Mouse (Mus musculus) kidney, embryonic 16.5 days (tissue): ENCODE measurements around the gene Ankrd34c. TPM values are rescaled to one million over a fixed set of nuclear protein-coding genes. Genes with fewer than 3 reads are reported as not detected.
A peak's percentile ranks its signal among the peaks of the same experiment; 100 is the strongest.

Experiments used
- ATAC-seq: fragments of 200-750 bp; cut with Nextera tagmentation; 2 replicates; pipeline ENCODE4 v1.8.0; 2017; ENCODE audit warnings: moderate TSS enrichment; ENCODE audit not compliant: low FRiP score, low TSS enrichment
- H3K27ac ChIP-seq: fragments of 300-500 bp; sonication (generic); 2 replicates; pipeline ENCODE4 v1.5.1; 2014; ENCODE audit warnings: low read length
- H3K27me3 ChIP-seq: fragments of 300-500 bp; sonication (generic); 2 replicates; pipeline ENCODE4 v1.6.1; 2014; ENCODE audit warnings: low read length, control low read depth, mixed read lengths; ENCODE audit not compliant: insufficient read depth
- H3K36me3 ChIP-seq: fragments of 300-500 bp; sonication (generic); 2 replicates; pipeline ENCODE4 v1.6.1; 2014; ENCODE audit warnings: low read length, control low read depth, mixed read lengths; ENCODE audit not compliant: insufficient read depth
- H3K4me1 ChIP-seq: fragments of 300-500 bp; sonication (generic); 2 replicates; pipeline ENCODE4 v1.6.1; 2014; ENCODE audit warnings: low read length, control low read depth, mixed read lengths; ENCODE audit not compliant: insufficient read depth
- H3K4me2 ChIP-seq: fragments of 300-500 bp; sonication (generic); replicated peaks from 2 replicates; pipeline ENCODE4 v1.6.1; 2014; ENCODE audit warnings: low read depth, low read length
- H3K4me3 ChIP-seq: fragments of 300-500 bp; sonication (generic); 2 replicates; pipeline ENCODE4 v1.5.1; 2014; ENCODE audit warnings: mild to moderate bottlenecking, low read length
- H3K9ac ChIP-seq: fragments of 300-500 bp; sonication (generic); replicated peaks from 2 replicates; pipeline ENCODE4 v1.6.1; 2014; ENCODE audit warnings: low read length
- H3K9me3 ChIP-seq: fragments of 300-500 bp; sonication (generic); 2 replicates; pipeline ENCODE4 v1.6.1; 2016; ENCODE audit warnings: low read length, control low read depth
- WGBS: fragments of 180-500 bp; shearing (Covaris S2); extraction: QIAGEN DNeasy Blood & Tissue Kit; methylation state at CpG from one replicate; pipeline ENCODE4 v1.1.7; 2014; 5-methylcytosine and 5-hydroxymethylcytosine counted together
- polyA plus RNA-seq: library from polyadenylated mRNA; unstranded; fragments of >200 nt; fragmentation: Nextera tagmentation; extraction: Ambion mirVana; gene quantifications from 2 replicates; pipeline ENCODE4 v1.2.1, GENCODE M21; 2015

Gene Ankrd34c
- polyA plus RNA-seq, 1 experiment from 2014 or later, result not detected

GRCm38 (mm10) chr9:89737888-89738287, 387 bp downstream of the Ankrd34c start:
- peaks cover 9% of the 10 kb centered on the region for H3K27me3 ChIP-seq
- ATAC-seq, result no peak
- H3K9ac ChIP-seq, result no peak overlapping the region
- H3K4me1 ChIP-seq, result no peaks in the 10 kb centered on the region
- no peaks in the 10 kb centered on the region for H3K36me3 ChIP-seq
- WGBS, result 9% methylated on average over 6 of the region's 6 CpGs
- no peak overlapping the region for H3K4me3 ChIP-seq
- no peak overlapping the region for H3K27ac ChIP-seq
- H3K4me2 ChIP-seq, result no peak overlapping the region
- no peaks in the 10 kb centered on the region for H3K9me3 ChIP-seq

- ATAC-seq, result peak; percentile 87; the same call in 1 of the 2 replicates
- no peaks in the 10 kb centered on the region for H3K36me3 ChIP-seq
- no peak overlapping the region for H3K4me2 ChIP-seq
- peaks cover 9% of the 10 kb centered on the region for H3K27me3 ChIP-seq
- no peak overlapping the region for H3K27ac ChIP-seq
- no peaks in the 10 kb centered on the region for H3K4me1 ChIP-seq
- no peak overlapping the region for H3K9ac ChIP-seq
- H3K4me3 ChIP-seq, result no peak overlapping the region
- H3K9me3 ChIP-seq, result no peaks in the 10 kb centered on the region
- WGBS, result 8% methylated on average over 20 of the region's 20 CpGs
Observed at GRCm38 (mm10) chr9:89736932-89737705, 1.2 kb downstream of the Ankrd34c start.

DNA sequence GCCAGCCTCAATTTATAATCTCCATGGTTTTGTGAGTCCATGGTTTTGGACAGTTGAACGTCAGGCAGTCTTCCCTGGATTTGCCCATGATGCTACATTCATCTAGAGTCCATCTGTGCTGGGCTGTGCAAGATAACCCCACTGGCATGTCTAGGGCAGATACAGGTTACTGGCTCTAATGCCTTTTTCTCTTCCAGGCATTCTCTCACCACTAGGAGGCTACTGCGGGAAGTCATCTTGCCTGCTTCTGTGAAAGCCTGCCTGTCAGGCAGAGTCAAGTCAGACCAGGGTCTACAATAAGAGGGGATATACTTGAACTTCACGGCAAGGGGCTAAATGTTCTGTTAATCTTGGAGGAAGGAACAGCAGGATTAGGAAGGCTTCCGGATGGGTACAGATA, 31.4 kb downstream of the Ankrd34c start:
- H3K4me2 ChIP-seq, result no peak overlapping the region
- no peaks in the 10 kb centered on the region for H3K36me3 ChIP-seq
- no peak overlapping the region for H3K27ac ChIP-seq
- H3K9ac ChIP-seq, result no peak overlapping the region
- WGBS, result 32% methylated on average over 4 of the region's 4 CpGs
- ATAC-seq, result no peak
- no peaks in the 10 kb centered on the region for H3K9me3 ChIP-seq
- H3K4me3 ChIP-seq, result no peak overlapping the region
- peaks cover 7% of the 10 kb centered on the region for H3K4me1 ChIP-seq
- no peaks in the 10 kb centered on the region for H3K27me3 ChIP-seq

DNA sequence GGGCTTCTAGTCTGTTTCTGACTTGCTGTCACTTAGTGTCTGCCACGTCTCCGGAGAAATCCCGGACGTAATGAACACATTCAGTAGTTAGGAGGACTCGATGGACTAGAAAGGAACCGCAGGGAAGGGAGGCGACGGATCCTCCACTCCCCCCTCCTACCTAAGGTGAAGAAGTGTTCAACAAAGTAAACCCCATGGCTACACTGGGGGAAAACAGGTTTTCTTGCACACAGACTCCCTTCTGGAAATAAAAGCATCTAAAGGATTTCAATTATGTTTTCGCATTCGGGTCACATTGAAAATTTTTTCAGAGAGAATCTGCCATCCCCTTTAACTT, 33.1 kb downstream of the Ankrd34c start:
- Histone ChIP-seq H3K27ac (peak overlapping the region; percentile 75), H3K9ac (peak overlapping the region; percentile 89), H3K27me3 (no peaks in the 10 kb centered on the region), H3K4me2 (peak overlapping the region; percentile 94), H3K4me3 (peak overlapping the region; percentile 73), H3K4me1 (peaks cover 7% of the 10 kb centered on the region), H3K36me3 (peaks cover 2% of the 10 kb centered on the region; the same call in 1 of the 2 replicates), H3K9me3 (no peaks in the 10 kb centered on the region)
- 10% methylated on average over 10 of the region's 10 CpGs for WGBS
- no peak; the same call in 1 of the 2 replicates for ATAC-seq

DNA sequence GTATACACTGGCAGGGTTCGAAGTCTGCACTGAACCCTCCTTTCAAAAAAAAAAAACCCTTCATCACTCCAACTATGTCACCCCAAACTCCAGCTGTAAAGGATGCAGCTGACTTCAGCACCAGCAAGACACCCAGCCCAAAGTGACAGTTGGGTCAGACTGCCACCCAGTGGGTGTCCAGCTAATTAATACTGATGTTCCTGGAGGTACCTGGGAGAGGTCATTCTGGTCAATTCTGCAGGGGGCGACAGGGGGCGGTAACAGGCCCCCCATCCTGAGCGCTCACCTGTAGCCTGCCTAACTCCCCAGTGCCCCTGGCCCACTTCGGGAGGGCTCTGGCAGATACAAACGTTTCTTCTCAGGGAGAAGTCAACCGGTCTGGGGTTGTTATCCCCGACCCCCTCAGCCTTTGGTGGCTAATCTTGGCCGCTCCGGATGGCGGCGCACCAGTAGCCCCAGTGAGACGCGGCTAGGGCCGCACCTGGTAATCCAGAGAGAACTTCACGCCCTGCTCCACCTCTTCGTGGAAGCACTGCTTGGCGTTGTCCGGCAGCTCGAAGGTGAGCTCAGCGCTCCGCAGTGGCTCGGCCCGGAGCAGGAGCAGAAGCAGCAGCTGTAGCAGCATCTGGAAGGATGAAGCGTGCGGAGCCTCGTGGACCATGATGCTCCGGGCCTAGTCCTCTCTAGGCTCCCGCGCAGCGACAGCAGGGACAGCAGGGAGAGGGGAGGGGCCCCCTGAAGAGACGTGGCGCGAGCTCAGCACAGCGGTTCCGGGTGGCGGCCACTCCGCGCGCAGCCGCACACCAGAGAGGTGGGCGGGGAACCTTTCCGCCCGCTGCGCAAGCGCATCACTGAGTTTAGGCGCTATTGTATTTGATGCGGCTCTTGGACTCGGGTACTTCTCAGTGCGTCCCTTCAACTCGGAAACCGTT, 33.7 kb downstream of the Ankrd34c start, which contains the start of gene Tmed3:
Gene Tmed3 (minus strand): TSS at position 804 of the 932 bp plus-strand sequence.
- WGBS, result 2% methylated on average over 52 of the region's 52 CpGs

GRCm38 (mm10) chr9:89700910-89701457, 37.3 kb downstream of the Ankrd34c start:
- peaks cover 22% of the 10 kb centered on the region; the same call in 1 of the 2 replicates for H3K36me3 ChIP-seq

More for the DNA sequence above, 33.7 kb downstream of the Ankrd34c start, which contains the start of gene Tmed3:
- peak; percentile 100 for ATAC-seq
- Histone ChIP-seq H3K27ac (peak within 1 kb of the TSS; percentile 82), H3K4me3 (peak within 1 kb of the TSS; percentile 73), H3K9me3 (no peaks in the 10 kb centered on the region), H3K4me1 (peaks cover 7% of the 10 kb centered on the region), H3K9ac (peak within 1 kb of the TSS; percentile 89), H3K27me3 (no peaks in the 10 kb centered on the region), H3K36me3 (peaks cover 7% of the 10 kb centered on the region; the same call in 1 of the 2 replicates), H3K4me2 (peak within 1 kb of the TSS; percentile 94)

GRCm38 (mm10) chr9:89695143-89695542, 43.1 kb downstream of the Ankrd34c start:
- Histone ChIP-seq H3K27ac (no peak overlapping the region), H3K4me2 (no peak overlapping the region), H3K4me3 (no peak overlapping the region), H3K27me3 (no peaks in the 10 kb centered on the region), H3K4me1 (no peaks in the 10 kb centered on the region), H3K9me3 (no peaks in the 10 kb centered on the region), H3K9ac (no peak overlapping the region), H3K36me3 (peaks cover 20% of the 10 kb centered on the region; the same call in 1 of the 2 replicates)
- 90% methylated on average over 1 of the region's 1 CpGs for WGBS
- ATAC-seq, result no peak

More at GRCm38 (mm10) chr9:89700910-89701457, 37.3 kb downstream of the Ankrd34c start:
- peaks cover 7% of the 10 kb centered on the region for H3K4me1 ChIP-seq
- no peak overlapping the region for H3K4me2 ChIP-seq
- WGBS, result 92% methylated on average over 2 of the region's 2 CpGs
- no peak overlapping the region for H3K4me3 ChIP-seq
- H3K27me3 ChIP-seq, result no peaks in the 10 kb centered on the region
- no peaks in the 10 kb centered on the region for H3K9me3 ChIP-seq
- no peak overlapping the region for H3K9ac ChIP-seq
- ATAC-seq, result no peak
- H3K27ac ChIP-seq, result no peak overlapping the region

- no peak for ATAC-seq
- 96% methylated on average over 2 of the region's 2 CpGs for whole genome bisulfite sequencing
- H3K9me3 ChIP-seq, result no peaks in the 10 kb centered on the region
- H3K36me3 ChIP-seq, result peaks cover 11% of the 10 kb centered on the region; the same call in 1 of the 2 replicates
- no peaks in the 10 kb centered on the region for H3K27me3 ChIP-seq
- H3K4me2 ChIP-seq, result no peak overlapping the region
- no peak overlapping the region for H3K4me3 ChIP-seq
- H3K9ac ChIP-seq, result no peak overlapping the region
- no peaks in the 10 kb centered on the region for H3K4me1 ChIP-seq
- no peak overlapping the region for H3K27ac ChIP-seq
Observed at GRCm38 (mm10) chr9:89693670-89694069, 44.6 kb downstream of the Ankrd34c start.

- H3K36me3 ChIP-seq, result no peaks in the 10 kb centered on the region
- 64% methylated on average over 1 of the region's 1 CpGs for WGBS
- no peak for ATAC-seq
Observed at GRCm38 (mm10) chr9:89689179-89689578, 49.1 kb downstream of the Ankrd34c start.

More at GRCm38 (mm10) chr9:89689179-89689578, 49.1 kb downstream of the Ankrd34c start:
- no peak overlapping the region for H3K27ac ChIP-seq
- H3K9me3 ChIP-seq, result no peaks in the 10 kb centered on the region
- no peaks in the 10 kb centered on the region for H3K27me3 ChIP-seq
- H3K4me2 ChIP-seq, result no peak overlapping the region
- H3K4me3 ChIP-seq, result no peak overlapping the region
- H3K9ac ChIP-seq, result no peak overlapping the region
- H3K4me1 ChIP-seq, result no peaks in the 10 kb centered on the region
